Mouse (Mus musculus) heart, adult 18-20 months (tissue): Measurements from ENCODE around the gene Fry. TPM values are rescaled to one million over a fixed set of nuclear protein-coding genes. Genes with fewer than 3 reads are reported as not detected.

Source experiments
- DNase-seq, 2 experiments: peaks; one replicate each; pipeline ENCODE4 v3.0.0; 2021 to 2022; ENCODE audit warnings: mixed read lengths in 1 of 2
- total RNA-seq, 2 experiments: library from RNA; stranded (reverse); gene quantifications; 2 replicates each; pipeline ENCODE4 v1.2.3; 2021

Fry gene
- total RNA-seq, 2 experiments from 2014 or later = 97.6 to 122 TPM

GRCm38 (mm10) chr5:150171562-150171961, 53.1 kb downstream of the Fry start:
- DNase-seq = no peak

GRCm38 (mm10) chr5:150173869-150174268, 55.4 kb downstream of the Fry start:
- no peak for DNase-seq

- no peak for DNase-seq
Observed at GRCm38 (mm10) chr5:150174950-150175349, 56.5 kb downstream of the Fry start.

- no peak for DNase-seq
Observed at GRCm38 (mm10) chr5:150176251-150177015, 58.0 kb downstream of the Fry start.

GRCm38 (mm10) chr5:150177757-150178156, 59.3 kb downstream of the Fry start:
- no peak for DNase-seq

- DNase-seq = no peak
Observed at GRCm38 (mm10) chr5:150178194-150178801, 59.9 kb downstream of the Fry start.

- no peak for DNase-seq
Observed at GRCm38 (mm10) chr5:150180985-150181607, 62.7 kb downstream of the Fry start.

GRCm38 (mm10) chr5:150184959-150185358, 66.5 kb downstream of the Fry start:
- DNase-seq = no peak

GRCm38 (mm10) chr5:150186121-150186520, 67.7 kb downstream of the Fry start:
- no peak for DNase-seq

GRCm38 (mm10) chr5:150186676-150187075, 68.2 kb downstream of the Fry start:
- DNase-seq = no peak

- no peak for DNase-seq
Observed at GRCm38 (mm10) chr5:150188031-150188430, 69.6 kb downstream of the Fry start.

GRCm38 (mm10) chr5:150190454-150191358, 72.3 kb downstream of the Fry start:
- no peak for DNase-seq

- DNase-seq = peak; percentile 90 to 93
Observed at GRCm38 (mm10) chr5:150195514-150196210, 77.2 kb downstream of the Fry start.

GRCm38 (mm10) chr5:150196211-150196585, 77.8 kb downstream of the Fry start:
- peak; percentile 83 to 85 for DNase-seq

- peak in 1 of 2 experiments; percentile 30 for DNase-seq
Observed at GRCm38 (mm10) chr5:150196881-150197311, 78.5 kb downstream of the Fry start.

GRCm38 (mm10) chr5:150206749-150207148, 88.3 kb downstream of the Fry start:
- DNase-seq = no peak

GRCm38 (mm10) chr5:150207596-150207995, 89.2 kb downstream of the Fry start:
- no peak for DNase-seq

GRCm38 (mm10) chr5:150208009-150208408, 89.6 kb downstream of the Fry start:
- DNase-seq = no peak

GRCm38 (mm10) chr5:150214081-150214480, 95.6 kb downstream of the Fry start:
- peak; percentile 18 to 35 for DNase-seq

- peak; percentile 25 to 54 for DNase-seq
Observed at GRCm38 (mm10) chr5:150216066-150216465, 97.6 kb downstream of the Fry start.

- no peak for DNase-seq
Observed at GRCm38 (mm10) chr5:150219457-150219856, 101.0 kb downstream of the Fry start.

GRCm38 (mm10) chr5:150220333-150220732, 101.9 kb downstream of the Fry start:
- DNase-seq = no peak
